Mouse (Mus musculus) myocyte (in vitro differentiated cells): ENCODE results near the gene Nalcn. TPM values are rescaled to one million over a fixed set of nuclear protein-coding genes. Genes with fewer than 3 reads are reported as not detected.

ENCODE experiments used
- H3K27me3 ChIP-seq: one replicate; pipeline ENCODE4 v1.6.1; 2011; ENCODE audit not compliant: control insufficient read depth, insufficient read depth, insufficient read length
- H3K36me3 ChIP-seq: one replicate; pipeline ENCODE4 v1.6.1; 2011; ENCODE audit not compliant: control insufficient read depth, insufficient read depth
- H3K4me2 ChIP-seq: one replicate; pipeline ENCODE4 v1.6.1; 2011; ENCODE audit warnings: low read depth, control low read depth
- H3K4me3 ChIP-seq: one replicate; pipeline ENCODE4 v1.5.1; 2011; ENCODE audit warnings: mild to moderate bottlenecking, control low read depth, moderate library complexity
- H3K79me2 ChIP-seq: one replicate; pipeline ENCODE4 v1.6.1; 2011; ENCODE audit not compliant: control insufficient read depth, insufficient read depth
- H3ac ChIP-seq: one replicate; pipeline ENCODE4 v1.6.1; 2011; ENCODE audit not compliant: control insufficient read depth, insufficient read length
- CEBPB ChIP-seq: IDR thresholded peaks from 2 replicates; pipeline ENCODE4 v1.6.1; 2011; ENCODE audit warnings: mild to moderate bottlenecking, moderate library complexity; ENCODE audit not compliant: poor library complexity, insufficient read depth, severe bottlenecking
- E2F4 ChIP-seq: IDR thresholded peaks from one replicate; pipeline ENCODE4 v1.6.1; 2011; ENCODE audit warnings: mild to moderate bottlenecking, control low read depth, moderate library complexity; ENCODE audit not compliant: insufficient read depth
- MAX ChIP-seq: IDR thresholded peaks from one replicate; pipeline ENCODE4 v1.6.1; 2011; ENCODE audit warnings: low read depth, mild to moderate bottlenecking, control low read depth
- MYOD1 ChIP-seq, 3 experiments: IDR thresholded peaks; one replicate each; pipeline ENCODE4 v1.6.1; 2011; ENCODE audit warnings: control low read depth in 2 of 3, low read depth in 2 of 3, mild to moderate bottlenecking in 2 of 3, moderate library complexity in 1 of 3; ENCODE audit not compliant: insufficient read length in 2 of 3, control insufficient read depth in 1 of 3
- MYOG ChIP-seq, 3 experiments: IDR thresholded peaks; one replicate each; pipeline ENCODE4 v1.6.1; 2011; ENCODE audit warnings: control low read depth in 2 of 3, low read depth in 2 of 3, mild to moderate bottlenecking in 2 of 3; ENCODE audit not compliant: insufficient read length in 2 of 3, control insufficient read depth in 1 of 3, insufficient read depth in 1 of 3
- POLR2A ChIP-seq: IDR thresholded peaks from one replicate; pipeline ENCODE4 v1.6.1; 2011; ENCODE audit warnings: low read depth, mild to moderate bottlenecking, control low read depth, moderate library complexity; ENCODE audit not compliant: insufficient read length
- POLR2AphosphoS2 ChIP-seq: IDR thresholded peaks from one replicate; pipeline ENCODE4 v1.6.1; 2011; ENCODE audit warnings: low read depth, control low read depth; ENCODE audit not compliant: insufficient read length
- REST ChIP-seq: IDR thresholded peaks from one replicate; pipeline ENCODE4 v1.6.1; 2011; ENCODE audit warnings: mild to moderate bottlenecking, control low read depth, moderate library complexity; ENCODE audit not compliant: insufficient read depth, insufficient read length
- SRF ChIP-seq: IDR thresholded peaks from one replicate; pipeline ENCODE4 v1.6.1; 2011; ENCODE audit warnings: low read depth; ENCODE audit not compliant: control insufficient read depth, insufficient read length
- TCF12 ChIP-seq: IDR thresholded peaks from one replicate; pipeline ENCODE4 v1.6.1; 2011; ENCODE audit warnings: mild to moderate bottlenecking, control low read depth; ENCODE audit not compliant: poor library complexity, insufficient read depth, severe bottlenecking
- TCF3 ChIP-seq: IDR thresholded peaks from one replicate; pipeline ENCODE4 v1.6.1; 2011; ENCODE audit warnings: low read depth, control low read depth; ENCODE audit not compliant: insufficient read length
- USF1 ChIP-seq: IDR thresholded peaks from one replicate; pipeline ENCODE4 v1.6.1; 2011; ENCODE audit warnings: low read depth, mild to moderate bottlenecking, control low read depth, moderate library complexity
- polyA plus RNA-seq: library from polyadenylated mRNA; unstranded; fragments of >200 nt; fragmentation: generic; extraction: Trizol; gene quantifications from one replicate; pipeline ENCODE4 v1.2.1, GENCODE M21; 2012; ENCODE audit warnings: missing spikeins

Gene Nalcn
- polyA plus RNA-seq, 1 experiment = 0.01 TPM

GRCm38 (mm10) chr14:123239945-123240344, 387.0 kb downstream of the Nalcn start:
- H3K27me3 ChIP-seq = no peaks in the 10 kb centered on the region
- H3K4me3 ChIP-seq = no peak overlapping the region
- no peak overlapping the region for H3ac ChIP-seq
- no peak overlapping the region for H3K4me2 ChIP-seq
- no peaks in the 10 kb centered on the region for H3K36me3 ChIP-seq
- no peaks in the 10 kb centered on the region for H3K79me2 ChIP-seq
- TF ChIP-seq SRF (no peak), CEBPB (no peak), TCF3 (no peak), POLR2A (no peak), MYOD1 (IDR thresholded peaks at IDR 0.05; ENCODE audit: control insufficient read depth in 1 of 3, insufficient read length in 2 of 3, low read depth in 2 of 3) (no peak), USF1 (no peak), POLR2AphosphoS2 (no peak), REST (no peak), TCF12 (no peak)

- H3ac ChIP-seq = no peak overlapping the region
- TF ChIP-seq MYOG (IDR thresholded peaks at IDR 0.05; ENCODE audit: control insufficient read depth in 1 of 3, insufficient read depth in 1 of 3, insufficient read length in 2 of 3, low read depth in 2 of 3) = no peak
- TF ChIP-seq USF1 = no peak
- no peak for TF ChIP-seq MYOD1 (IDR thresholded peaks at IDR 0.05; ENCODE audit: control insufficient read depth in 1 of 3, insufficient read length in 2 of 3, low read depth in 2 of 3)
- no peak for TF ChIP-seq TCF12
- TF ChIP-seq CEBPB = no peak
- TF ChIP-seq SRF = no peak
- TF ChIP-seq MAX = no peak
- TF ChIP-seq E2F4 = no peak
- no peak for TF ChIP-seq POLR2A
- no peak for TF ChIP-seq POLR2AphosphoS2
- TF ChIP-seq TCF3 = no peak
- no peak for TF ChIP-seq REST
- H3K4me2 ChIP-seq = no peak overlapping the region
- H3K27me3 ChIP-seq = no peaks in the 10 kb centered on the region
- no peak overlapping the region for H3K4me3 ChIP-seq
- H3K36me3 ChIP-seq = no peaks in the 10 kb centered on the region
- no peaks in the 10 kb centered on the region for H3K79me2 ChIP-seq
These were observed 389.9 kb downstream of the Nalcn start for GRCm38 (mm10) chr14:123237002-123237401.

- no peaks in the 10 kb centered on the region for H3K36me3 ChIP-seq
- no peak overlapping the region for H3K4me2 ChIP-seq
- H3K27me3 ChIP-seq = no peaks in the 10 kb centered on the region
- H3K79me2 ChIP-seq = no peaks in the 10 kb centered on the region
- H3K4me3 ChIP-seq = no peak overlapping the region
- TF ChIP-seq REST = no peak
- no peak for TF ChIP-seq MYOD1 (IDR thresholded peaks at IDR 0.05; ENCODE audit: control insufficient read depth in 1 of 3, insufficient read length in 2 of 3, low read depth in 2 of 3)
- TF ChIP-seq E2F4 = no peak
- no peak for TF ChIP-seq SRF
- TF ChIP-seq TCF3 = no peak
- no peak for TF ChIP-seq MYOG (IDR thresholded peaks at IDR 0.05; ENCODE audit: control insufficient read depth in 1 of 3, insufficient read depth in 1 of 3, insufficient read length in 2 of 3, low read depth in 2 of 3)
- no peak for TF ChIP-seq MAX
- TF ChIP-seq POLR2A = no peak
- TF ChIP-seq USF1 = no peak
- TF ChIP-seq TCF12 = no peak
- TF ChIP-seq CEBPB = no peak
- TF ChIP-seq POLR2AphosphoS2 = no peak
- no peak overlapping the region for H3ac ChIP-seq
These were observed 394.2 kb downstream of the Nalcn start for GRCm38 (mm10) chr14:123232630-123233206.

Other genes with a start within 250 kb of the Nalcn start
- 0.13 TPM for gene Itgbl1, start 32.8 kb upstream of the Nalcn start, polyA plus RNA-seq